Mouse (Mus musculus) liver, embryonic 12.5 days (tissue): Measurements from ENCODE around the gene Sulf2. TPM values are rescaled to one million over a fixed set of nuclear protein-coding genes. Genes with fewer than 3 reads are reported as not detected.

ENCODE experiments used
- ATAC-seq: fragments of 200-750 bp; cut with Nextera tagmentation; 2 replicates; pipeline ENCODE4 v1.8.0; 2017; ENCODE audit warnings: moderate number of reproducible peaks, mild to moderate bottlenecking, moderate library complexity
- H3K27ac ChIP-seq: fragments of 300-500 bp; sonication (generic); 2 replicates; pipeline ENCODE4 v1.5.1; 2016; ENCODE audit warnings: mild to moderate bottlenecking
- H3K27me3 ChIP-seq: fragments of 300-500 bp; sonication (generic); replicated peaks from 2 replicates; pipeline ENCODE4 v1.6.1; 2016; ENCODE audit warnings: mild to moderate bottlenecking, moderate library complexity
- H3K36me3 ChIP-seq: fragments of 300-500 bp; sonication (generic); 2 replicates; pipeline ENCODE4 v1.6.1; 2016; ENCODE audit warnings: mild to moderate bottlenecking, moderate library complexity
- H3K4me1 ChIP-seq: fragments of 300-500 bp; sonication (generic); 2 replicates; pipeline ENCODE4 v1.6.1; 2016
- H3K4me2 ChIP-seq: fragments of 300-500 bp; sonication (generic); 2 replicates; pipeline ENCODE4 v1.6.1; 2016; ENCODE audit warnings: mild to moderate bottlenecking, moderate library complexity
- H3K4me3 ChIP-seq: fragments of 300-500 bp; sonication (generic); 2 replicates; pipeline ENCODE4 v1.5.1; 2016; ENCODE audit warnings: mild to moderate bottlenecking, moderate library complexity
- H3K9ac ChIP-seq: fragments of 300-500 bp; sonication (generic); 2 replicates; pipeline ENCODE4 v1.6.1; 2016; ENCODE audit warnings: mild to moderate bottlenecking, moderate library complexity
- H3K9me3 ChIP-seq: fragments of 300-500 bp; sonication (generic); replicated peaks from 2 replicates; pipeline ENCODE4 v1.6.1; 2016; ENCODE audit warnings: mild to moderate bottlenecking, moderate library complexity
- WGBS: fragments of 180-500 bp; shearing (Covaris S2); methylation state at CpG from one replicate; pipeline ENCODE4 v1.1.7; 2016; ENCODE audit not compliant: insufficient replicate concordance; 5-methylcytosine and 5-hydroxymethylcytosine counted together
- polyA plus RNA-seq: library from polyadenylated mRNA; unstranded; fragments of >200 nt; fragmentation: Nextera tagmentation; extraction: Ambion mirVana; gene quantifications from 2 replicates; pipeline ENCODE4 v1.2.1, GENCODE M21; 2016

The Sulf2 gene
- polyA plus RNA-seq, 1 experiment from 2014 or later, result 7.5 TPM

GRCm38 (mm10) chr2:166062008-166062407, 93.5 kb downstream of the Sulf2 start:
- Histone ChIP-seq H3K36me3 (peaks cover 76% of the 10 kb centered on the region), H3K4me1 (no peaks in the 10 kb centered on the region), H3K27me3 (no peaks in the 10 kb centered on the region), H3K27ac (no peak overlapping the region), H3K9ac (no peak overlapping the region), H3K4me2 (no peak overlapping the region), H3K9me3 (no peaks in the 10 kb centered on the region), H3K4me3 (no peak overlapping the region)
- ATAC-seq, result no peak
- 64% methylated on average over 1 of the region's 1 CpGs for WGBS

GRCm38 (mm10) chr2:166059684-166060423, 95.6 kb downstream of the Sulf2 start:
- Histone ChIP-seq H3K9me3 (no peaks in the 10 kb centered on the region), H3K9ac (no peak overlapping the region), H3K4me2 (no peak overlapping the region), H3K4me1 (no peaks in the 10 kb centered on the region), H3K27me3 (no peaks in the 10 kb centered on the region), H3K36me3 (peaks cover 70% of the 10 kb centered on the region), H3K27ac (no peak overlapping the region), H3K4me3 (no peak overlapping the region)
- 63% methylated on average over 7 of the region's 7 CpGs for WGBS
- ATAC-seq, result no peak

GRCm38 (mm10) chr2:166054002-166054539, 101.4 kb downstream of the Sulf2 start:
- H3K4me1 ChIP-seq, result no peaks in the 10 kb centered on the region
- H3K27ac ChIP-seq, result no peak overlapping the region
- H3K9me3 ChIP-seq, result no peaks in the 10 kb centered on the region
- no peak overlapping the region for H3K9ac ChIP-seq
- H3K4me2 ChIP-seq, result no peak overlapping the region
- no peaks in the 10 kb centered on the region for H3K27me3 ChIP-seq
- no peak for ATAC-seq
- peaks cover 79% of the 10 kb centered on the region for H3K36me3 ChIP-seq
- H3K4me3 ChIP-seq, result no peak overlapping the region
- 81% methylated on average over 14 of the region's 14 CpGs for WGBS

GRCm38 (mm10) chr2:166051966-166052365, 103.5 kb downstream of the Sulf2 start:
- no peaks in the 10 kb centered on the region for H3K4me1 ChIP-seq
- 84% methylated on average over 7 of the region's 7 CpGs for WGBS
- H3K27ac ChIP-seq, result no peak overlapping the region
- peaks cover 79% of the 10 kb centered on the region for H3K36me3 ChIP-seq
- no peak overlapping the region for H3K4me3 ChIP-seq
- no peak overlapping the region for H3K4me2 ChIP-seq
- H3K9me3 ChIP-seq, result no peaks in the 10 kb centered on the region
- no peak overlapping the region for H3K9ac ChIP-seq
- H3K27me3 ChIP-seq, result no peaks in the 10 kb centered on the region
- ATAC-seq, result no peak

- Histone ChIP-seq H3K9ac (no peak overlapping the region), H3K4me2 (no peak overlapping the region), H3K27ac (no peak overlapping the region), H3K4me3 (no peak overlapping the region), H3K36me3 (peaks cover 79% of the 10 kb centered on the region), H3K27me3 (no peaks in the 10 kb centered on the region), H3K4me1 (no peaks in the 10 kb centered on the region), H3K9me3 (no peaks in the 10 kb centered on the region)
- WGBS, result 86% methylated on average over 17 of the region's 17 CpGs
- no peak for ATAC-seq
Observed at GRCm38 (mm10) chr2:166051421-166051820, 104.0 kb downstream of the Sulf2 start.

- no peak overlapping the region for H3K27ac ChIP-seq
- H3K9me3 ChIP-seq, result no peaks in the 10 kb centered on the region
- no peak overlapping the region for H3K9ac ChIP-seq
- ATAC-seq, result no peak
- no peak overlapping the region for H3K4me3 ChIP-seq
- no peaks in the 10 kb centered on the region for H3K27me3 ChIP-seq
- peaks cover 18% of the 10 kb centered on the region for H3K4me1 ChIP-seq
- no peak overlapping the region for H3K4me2 ChIP-seq
- peaks cover 59% of the 10 kb centered on the region for H3K36me3 ChIP-seq
- 82% methylated on average over 7 of the region's 7 CpGs for WGBS
Observed at GRCm38 (mm10) chr2:166048852-166049251, 106.6 kb downstream of the Sulf2 start.

- peaks cover 22% of the 10 kb centered on the region for H3K4me1 ChIP-seq
- H3K36me3 ChIP-seq, result peaks cover 52% of the 10 kb centered on the region
- no peak overlapping the region for H3K9ac ChIP-seq
- H3K27me3 ChIP-seq, result no peaks in the 10 kb centered on the region
- no peak overlapping the region for H3K4me2 ChIP-seq
- no peak overlapping the region for H3K4me3 ChIP-seq
- WGBS, result 90% methylated on average over 4 of the region's 4 CpGs
- no peak for ATAC-seq
- no peak overlapping the region for H3K27ac ChIP-seq
- no peaks in the 10 kb centered on the region for H3K9me3 ChIP-seq
Observed at GRCm38 (mm10) chr2:166047931-166048330, 107.5 kb downstream of the Sulf2 start.

GRCm38 (mm10) chr2:166045549-166046501, 109.6 kb downstream of the Sulf2 start:
- 36% methylated on average over 10 of the region's 10 CpGs for WGBS
- Histone ChIP-seq H3K9ac (no peak overlapping the region), H3K4me3 (no peak overlapping the region), H3K4me1 (peaks cover 38% of the 10 kb centered on the region), H3K27ac (no peak overlapping the region), H3K36me3 (peaks cover 31% of the 10 kb centered on the region), H3K27me3 (no peaks in the 10 kb centered on the region), H3K4me2 (no peak overlapping the region), H3K9me3 (no peaks in the 10 kb centered on the region)
- no peak for ATAC-seq

- no peaks in the 10 kb centered on the region for H3K9me3 ChIP-seq
- no peak for ATAC-seq
- H3K27ac ChIP-seq, result no peak overlapping the region
- WGBS, result 36% methylated on average over 2 of the region's 2 CpGs
- H3K4me3 ChIP-seq, result no peak overlapping the region
- H3K4me2 ChIP-seq, result no peak overlapping the region
- peaks cover 24% of the 10 kb centered on the region for H3K36me3 ChIP-seq
- no peak overlapping the region for H3K9ac ChIP-seq
- H3K4me1 ChIP-seq, result peaks cover 38% of the 10 kb centered on the region
- H3K27me3 ChIP-seq, result no peaks in the 10 kb centered on the region
Observed at GRCm38 (mm10) chr2:166045006-166045405, 110.5 kb downstream of the Sulf2 start.

GRCm38 (mm10) chr2:166042542-166042941, 112.9 kb downstream of the Sulf2 start:
- Histone ChIP-seq H3K9ac (no peak overlapping the region), H3K4me2 (no peak overlapping the region), H3K4me1 (peaks cover 38% of the 10 kb centered on the region), H3K4me3 (no peak overlapping the region), H3K9me3 (no peaks in the 10 kb centered on the region), H3K27me3 (no peaks in the 10 kb centered on the region), H3K27ac (no peak overlapping the region), H3K36me3 (peaks cover 3% of the 10 kb centered on the region; the same call in 1 of the 2 replicates)
- peak; percentile 72 for ATAC-seq
- 7% methylated on average over 1 of the region's 1 CpGs for WGBS

GRCm38 (mm10) chr2:166039681-166040080, 115.8 kb downstream of the Sulf2 start:
- WGBS, result 79% methylated on average over 4 of the region's 4 CpGs
- H3K9me3 ChIP-seq, result no peaks in the 10 kb centered on the region
- no peak overlapping the region for H3K4me3 ChIP-seq
- H3K27ac ChIP-seq, result no peak overlapping the region
- H3K9ac ChIP-seq, result no peak overlapping the region
- no peaks in the 10 kb centered on the region for H3K36me3 ChIP-seq
- no peaks in the 10 kb centered on the region for H3K27me3 ChIP-seq
- H3K4me2 ChIP-seq, result no peak overlapping the region
- no peak for ATAC-seq
- peaks cover 35% of the 10 kb centered on the region for H3K4me1 ChIP-seq

- H3K4me1 ChIP-seq, result peaks cover 27% of the 10 kb centered on the region
- no peak overlapping the region for H3K4me2 ChIP-seq
- H3K9ac ChIP-seq, result no peak overlapping the region
- WGBS, result 52% methylated on average over 3 of the region's 3 CpGs
- H3K36me3 ChIP-seq, result no peaks in the 10 kb centered on the region
- H3K27ac ChIP-seq, result no peak overlapping the region
- no peak for ATAC-seq
- no peaks in the 10 kb centered on the region for H3K27me3 ChIP-seq
- no peaks in the 10 kb centered on the region for H3K9me3 ChIP-seq
- H3K4me3 ChIP-seq, result no peak overlapping the region
Observed at GRCm38 (mm10) chr2:166035725-166036124, 119.7 kb downstream of the Sulf2 start.
